Mouse (Mus musculus): ENCODE results near the gene Pola1. TPM values are rescaled to one million over a fixed set of nuclear protein-coding genes. Genes with fewer than 3 reads are reported as not detected.
"Not testable (repeated sequence)": the region's sequence is repeated elsewhere in the genome, so short reads cannot be mapped to it uniquely, and the experiment has no call there.

The Pola1 gene
- polyA plus RNA-seq, 1 experiment from 2014 or later: 18.2 TPM

- ATAC-seq (replicated peaks; ENCODE audit: low FRiP score, low TSS enrichment, low read depth): no peak
Observed at GRCm38 (mm10) chrX:93557171-93557570, 74.8 kb downstream of the Pola1 start.

GRCm38 (mm10) chrX:93539779-93540178 is 92.2 kb downstream of the Pola1 start:
- H3K9ac ChIP-seq (ENCODE audit: low read length): no peak overlapping the region
- ATAC-seq (replicated peaks; ENCODE audit: low FRiP score, low TSS enrichment, low read depth) (no peak), DNase-seq (ENCODE audit: low spot score) (no peak)
- 81% methylated on average over 2 of the region's 2 CpGs for WGBS
- no peaks in the 10 kb centered on the region for H3K36me3 ChIP-seq (ENCODE audit: control insufficient read depth, insufficient read depth, low read length)
- H3K27me3 ChIP-seq (replicated peaks; ENCODE audit: control insufficient read depth, insufficient read depth, low read length): no peaks in the 10 kb centered on the region
- no peaks in the 10 kb centered on the region for H3K4me1 ChIP-seq (replicated peaks; ENCODE audit: control insufficient read depth, insufficient read depth, low read length)
- H3K4me3 ChIP-seq (ENCODE audit: low read depth, low read length): no peak overlapping the region
- H3K9me3 ChIP-seq (ENCODE audit: control insufficient read depth, low read length): no peaks in the 10 kb centered on the region
- no peak overlapping the region for H3K4me2 ChIP-seq (ENCODE audit: low read length)
- no peak overlapping the region for H3K27ac ChIP-seq (ENCODE audit: low read depth)

More at GRCm38 (mm10) chrX:93557171-93557570, 74.8 kb downstream of the Pola1 start:
- DNase-seq (ENCODE audit: low spot score): no peak
- no peaks in the 10 kb centered on the region for H3K9me3 ChIP-seq (ENCODE audit: control insufficient read depth, low read length)
- H3K4me2 ChIP-seq (ENCODE audit: low read length): no peak overlapping the region
- H3K27me3 ChIP-seq (replicated peaks; ENCODE audit: control insufficient read depth, insufficient read depth, low read length): no peaks in the 10 kb centered on the region
- no peak overlapping the region for H3K4me3 ChIP-seq (ENCODE audit: low read depth, low read length)
- peaks cover 6% of the 10 kb centered on the region; the same call in 1 of the 2 replicates for H3K36me3 ChIP-seq (ENCODE audit: control insufficient read depth, insufficient read depth, low read length)
- H3K27ac ChIP-seq (ENCODE audit: low read depth): no peak overlapping the region
- WGBS: 28% methylated on average over 1 of the region's 1 CpGs
- no peaks in the 10 kb centered on the region for H3K4me1 ChIP-seq (replicated peaks; ENCODE audit: control insufficient read depth, insufficient read depth, low read length)
- H3K9ac ChIP-seq (ENCODE audit: low read length): no peak overlapping the region

GRCm38 (mm10) chrX:93502865-93503353 is 129.0 kb downstream of the Pola1 start:
- Histone ChIP-seq H3K4me1 (replicated peaks; ENCODE audit: control insufficient read depth, insufficient read depth, low read length) (no peaks in the 10 kb centered on the region), H3K9me3 (ENCODE audit: control insufficient read depth, low read length) (no peaks in the 10 kb centered on the region), H3K27me3 (replicated peaks; ENCODE audit: control insufficient read depth, insufficient read depth, low read length) (no peaks in the 10 kb centered on the region), H3K36me3 (ENCODE audit: control insufficient read depth, insufficient read depth, low read length) (no peaks in the 10 kb centered on the region), H3K4me3 (ENCODE audit: low read depth, low read length) (no peak overlapping the region), H3K27ac (ENCODE audit: low read depth) (no peak overlapping the region), H3K4me2 (ENCODE audit: low read length) (no peak overlapping the region), H3K9ac (ENCODE audit: low read length) (no peak overlapping the region)
- WGBS: 63% methylated on average over 2 of the region's 2 CpGs
- DNase-seq (ENCODE audit: low spot score) (no peak), ATAC-seq (replicated peaks; ENCODE audit: low FRiP score, low TSS enrichment, low read depth) (no peak)

GRCm38 (mm10) chrX:93497597-93497996 is 134.4 kb downstream of the Pola1 start:
- Histone ChIP-seq H3K4me3 (ENCODE audit: low read depth, low read length) (no peak overlapping the region), H3K9me3 (ENCODE audit: control insufficient read depth, low read length) (no peaks in the 10 kb centered on the region), H3K36me3 (ENCODE audit: control insufficient read depth, insufficient read depth, low read length) (no peaks in the 10 kb centered on the region), H3K4me2 (ENCODE audit: low read length) (no peak overlapping the region), H3K27ac (ENCODE audit: low read depth) (no peak overlapping the region), H3K9ac (ENCODE audit: low read length) (no peak overlapping the region), H3K4me1 (replicated peaks; ENCODE audit: control insufficient read depth, insufficient read depth, low read length) (no peaks in the 10 kb centered on the region), H3K27me3 (replicated peaks; ENCODE audit: control insufficient read depth, insufficient read depth, low read length) (no peaks in the 10 kb centered on the region)
- WGBS: 88% methylated on average over 6 of the region's 6 CpGs
- no peak for ATAC-seq (replicated peaks; ENCODE audit: low FRiP score, low TSS enrichment, low read depth)
- no peak for DNase-seq (ENCODE audit: low spot score)

GRCm38 (mm10) chrX:93465711-93466110 is 166.2 kb downstream of the Pola1 start:
- ATAC-seq (replicated peaks; ENCODE audit: low FRiP score, low TSS enrichment, low read depth): no peak
- WGBS: 41% methylated on average over 1 of the region's 1 CpGs
- Histone ChIP-seq H3K4me2 (ENCODE audit: low read length) (no peak overlapping the region), H3K27ac (ENCODE audit: low read depth) (no peak overlapping the region), H3K36me3 (ENCODE audit: control insufficient read depth, insufficient read depth, low read length) (no peaks in the 10 kb centered on the region), H3K4me3 (ENCODE audit: low read depth, low read length) (no peak overlapping the region), H3K27me3 (replicated peaks; ENCODE audit: control insufficient read depth, insufficient read depth, low read length) (no peaks in the 10 kb centered on the region), H3K9ac (ENCODE audit: low read length) (no peak overlapping the region), H3K9me3 (ENCODE audit: control insufficient read depth, low read length) (no peaks in the 10 kb centered on the region), H3K4me1 (replicated peaks; ENCODE audit: control insufficient read depth, insufficient read depth, low read length) (no peaks in the 10 kb centered on the region)
- no peak for DNase-seq (ENCODE audit: low spot score)

GRCm38 (mm10) chrX:93429738-93430260 is 202.2 kb downstream of the Pola1 start:
- ATAC-seq (replicated peaks; ENCODE audit: low FRiP score, low TSS enrichment, low read depth): no peak

GRCm38 (mm10) chrX:93428956-93429737 is 202.8 kb downstream of the Pola1 start:
- Histone ChIP-seq H3K4me1 (replicated peaks; ENCODE audit: control insufficient read depth, insufficient read depth, low read length) (no peaks in the 10 kb centered on the region), H3K4me3 (ENCODE audit: low read depth, low read length) (no peak overlapping the region), H3K27ac (ENCODE audit: low read depth) (no peak overlapping the region), H3K9me3 (ENCODE audit: control insufficient read depth, low read length) (no peaks in the 10 kb centered on the region), H3K27me3 (replicated peaks; ENCODE audit: control insufficient read depth, insufficient read depth, low read length) (no peaks in the 10 kb centered on the region), H3K9ac (ENCODE audit: low read length) (no peak overlapping the region), H3K36me3 (ENCODE audit: control insufficient read depth, insufficient read depth, low read length) (no peaks in the 10 kb centered on the region), H3K4me2 (ENCODE audit: low read length) (no peak overlapping the region)
- no peak for ATAC-seq (replicated peaks; ENCODE audit: low FRiP score, low TSS enrichment, low read depth)
- WGBS: 79% methylated on average over 9 of the region's 9 CpGs
- no peak for DNase-seq (ENCODE audit: low spot score)

More at GRCm38 (mm10) chrX:93429738-93430260, 202.2 kb downstream of the Pola1 start:
- H3K9ac ChIP-seq (ENCODE audit: low read length): no peak overlapping the region
- no peaks in the 10 kb centered on the region for H3K27me3 ChIP-seq (replicated peaks; ENCODE audit: control insufficient read depth, insufficient read depth, low read length)
- no peak overlapping the region for H3K4me3 ChIP-seq (ENCODE audit: low read depth, low read length)
- no peak overlapping the region for H3K27ac ChIP-seq (ENCODE audit: low read depth)
- H3K4me2 ChIP-seq (ENCODE audit: low read length): no peak overlapping the region
- DNase-seq (ENCODE audit: low spot score): no peak
- 72% methylated on average over 6 of the region's 6 CpGs for WGBS
- no peaks in the 10 kb centered on the region for H3K36me3 ChIP-seq (ENCODE audit: control insufficient read depth, insufficient read depth, low read length)
- no peaks in the 10 kb centered on the region for H3K4me1 ChIP-seq (replicated peaks; ENCODE audit: control insufficient read depth, insufficient read depth, low read length)
- H3K9me3 ChIP-seq (ENCODE audit: control insufficient read depth, low read length): no peaks in the 10 kb centered on the region

GRCm38 (mm10) chrX:93400871-93401270 is 231.1 kb downstream of the Pola1 start:
- not testable (repeated sequence) for H3K9me3 ChIP-seq (ENCODE audit: control insufficient read depth, low read length); ATAC-seq (replicated peaks; ENCODE audit: low FRiP score, low TSS enrichment, low read depth); H3K4me1 ChIP-seq (replicated peaks; ENCODE audit: control insufficient read depth, insufficient read depth, low read length); DNase-seq (ENCODE audit: low spot score); H3K27ac ChIP-seq (ENCODE audit: low read depth); H3K27me3 ChIP-seq (replicated peaks; ENCODE audit: control insufficient read depth, insufficient read depth, low read length); H3K4me2 ChIP-seq (ENCODE audit: low read length); H3K4me3 ChIP-seq (ENCODE audit: low read depth, low read length); H3K36me3 ChIP-seq (ENCODE audit: control insufficient read depth, insufficient read depth, low read length); H3K9ac ChIP-seq (ENCODE audit: low read length)

- Histone ChIP-seq H3K27ac (ENCODE audit: low read depth) (no peak overlapping the region), H3K4me1 (replicated peaks; ENCODE audit: control insufficient read depth, insufficient read depth, low read length) (no peaks in the 10 kb centered on the region), H3K36me3 (ENCODE audit: control insufficient read depth, insufficient read depth, low read length) (no peaks in the 10 kb centered on the region), H3K9me3 (ENCODE audit: control insufficient read depth, low read length) (no peaks in the 10 kb centered on the region), H3K9ac (ENCODE audit: low read length) (no peak overlapping the region), H3K27me3 (replicated peaks; ENCODE audit: control insufficient read depth, insufficient read depth, low read length) (no peaks in the 10 kb centered on the region), H3K4me3 (ENCODE audit: low read depth, low read length) (no peak overlapping the region), H3K4me2 (ENCODE audit: low read length) (no peak overlapping the region)
- DNase-seq (ENCODE audit: low spot score): no peak
- ATAC-seq (replicated peaks; ENCODE audit: low FRiP score, low TSS enrichment, low read depth): no peak
- 67% methylated on average over 3 of the region's 3 CpGs for whole genome bisulfite sequencing
Observed at GRCm38 (mm10) chrX:93397089-93397488, 234.9 kb downstream of the Pola1 start.
